Mouse (Mus musculus): ENCODE data around the gene Podxl2. TPM values are rescaled to one million over a fixed set of nuclear protein-coding genes. Genes with fewer than 3 reads are reported as not detected.

Podxl2 gene
- polyA plus RNA-seq, 1 experiment from 2014 or later, result 525 TPM

GRCm38 (mm10) chr6:88836178-88836819 is 38.5 kb downstream of the Podxl2 start:
- Histone ChIP-seq H3K4me1 (replicated peaks; ENCODE audit: control insufficient read depth, insufficient read depth, low read length) (peaks cover 12% of the 10 kb centered on the region), H3K36me3 (replicated peaks; ENCODE audit: control insufficient read depth, insufficient read depth) (peaks cover 44% of the 10 kb centered on the region), H3K9ac (no peak overlapping the region; the same call in 1 of the 2 replicates), H3K27ac (no peak overlapping the region), H3K4me3 (replicated peaks; ENCODE audit: low read length) (no peak overlapping the region), H3K4me2 (replicated peaks) (no peak overlapping the region), H3K27me3 (ENCODE audit: control insufficient read depth, insufficient read depth, low read length) (no peaks in the 10 kb centered on the region), H3K9me3 (ENCODE audit: control insufficient read depth, low read length) (no peaks in the 10 kb centered on the region)
- DNase-seq (ENCODE audit: low spot score) (no peak), ATAC-seq (ENCODE audit: low FRiP score) (no peak)
- 84% methylated on average over 28 of the region's 28 CpGs for WGBS

GRCm38 (mm10) chr6:88835047-88835446 is 39.8 kb downstream of the Podxl2 start:
- ATAC-seq (ENCODE audit: low FRiP score), result no peak
- Histone ChIP-seq H3K27ac (no peak overlapping the region), H3K4me1 (replicated peaks; ENCODE audit: control insufficient read depth, insufficient read depth, low read length) (0 out of 2 replicates have a peak, but pooled peaks cover 4% of the 10 kb centered on the region), H3K9me3 (ENCODE audit: control insufficient read depth, low read length) (no peaks in the 10 kb centered on the region), H3K4me2 (replicated peaks) (no peak overlapping the region), H3K36me3 (replicated peaks; ENCODE audit: control insufficient read depth, insufficient read depth) (peaks cover 44% of the 10 kb centered on the region), H3K27me3 (ENCODE audit: control insufficient read depth, insufficient read depth, low read length) (no peaks in the 10 kb centered on the region), H3K9ac (no peak overlapping the region), H3K4me3 (replicated peaks; ENCODE audit: low read length) (no peak overlapping the region)
- 85% methylated on average over 5 of the region's 5 CpGs for WGBS
- no peak for DNase-seq (ENCODE audit: low spot score)

GRCm38 (mm10) chr6:88833340-88834140 is 41.3 kb downstream of the Podxl2 start:
- Histone ChIP-seq H3K4me3 (replicated peaks; ENCODE audit: low read length) (no peak overlapping the region), H3K36me3 (replicated peaks; ENCODE audit: control insufficient read depth, insufficient read depth) (peaks cover 33% of the 10 kb centered on the region), H3K27ac (no peak overlapping the region), H3K9ac (no peak overlapping the region), H3K4me1 (replicated peaks; ENCODE audit: control insufficient read depth, insufficient read depth, low read length) (0 out of 2 replicates have a peak, but pooled peaks cover 3% of the 10 kb centered on the region), H3K4me2 (replicated peaks) (no peak overlapping the region), H3K9me3 (ENCODE audit: control insufficient read depth, low read length) (no peaks in the 10 kb centered on the region), H3K27me3 (ENCODE audit: control insufficient read depth, insufficient read depth, low read length) (no peaks in the 10 kb centered on the region)
- DNase-seq (ENCODE audit: low spot score) (no peak), ATAC-seq (ENCODE audit: low FRiP score) (no peak)
- 91% methylated on average over 5 of the region's 5 CpGs for WGBS

- DNase-seq (ENCODE audit: low spot score) (no peak), ATAC-seq (ENCODE audit: low FRiP score) (0 out of 2 replicates have a peak, but pooled peaks have one; percentile 36)
- H3K36me3 ChIP-seq (replicated peaks; ENCODE audit: control insufficient read depth, insufficient read depth), result peaks cover 24% of the 10 kb centered on the region
- H3K9me3 ChIP-seq (ENCODE audit: control insufficient read depth, low read length), result no peaks in the 10 kb centered on the region
- WGBS, result 71% methylated on average over 5 of the region's 5 CpGs
- no peak overlapping the region for H3K27ac ChIP-seq
- H3K9ac ChIP-seq, result no peak overlapping the region
- H3K4me1 ChIP-seq (replicated peaks; ENCODE audit: control insufficient read depth, insufficient read depth, low read length), result 0 out of 2 replicates have a peak, but pooled peaks cover 6% of the 10 kb centered on the region
- no peaks in the 10 kb centered on the region for H3K27me3 ChIP-seq (ENCODE audit: control insufficient read depth, insufficient read depth, low read length)
- no peak overlapping the region for H3K4me2 ChIP-seq (replicated peaks)
- no peak overlapping the region for H3K4me3 ChIP-seq (replicated peaks; ENCODE audit: low read length)
These were observed 42.2 kb downstream of the Podxl2 start for GRCm38 (mm10) chr6:88832663-88833062.

- Histone ChIP-seq H3K27me3 (ENCODE audit: control insufficient read depth, insufficient read depth, low read length) (no peaks in the 10 kb centered on the region), H3K9me3 (ENCODE audit: control insufficient read depth, low read length) (no peaks in the 10 kb centered on the region), H3K4me3 (replicated peaks; ENCODE audit: low read length) (no peak overlapping the region), H3K4me2 (replicated peaks) (no peak overlapping the region), H3K9ac (no peak overlapping the region), H3K4me1 (replicated peaks; ENCODE audit: control insufficient read depth, insufficient read depth, low read length) (peaks cover 18% of the 10 kb centered on the region; the same call in 1 of the 2 replicates), H3K36me3 (replicated peaks; ENCODE audit: control insufficient read depth, insufficient read depth) (peaks cover 12% of the 10 kb centered on the region), H3K27ac (no peak overlapping the region)
- WGBS, result 23% methylated on average over 8 of the region's 8 CpGs
- peak; percentile 64 for ATAC-seq (ENCODE audit: low FRiP score)
- DNase-seq (ENCODE audit: low spot score), result peak; percentile 88
These were observed 43.4 kb downstream of the Podxl2 start for GRCm38 (mm10) chr6:88831456-88831855.

- ATAC-seq (ENCODE audit: low FRiP score), result no peak
- Histone ChIP-seq H3K27me3 (ENCODE audit: control insufficient read depth, insufficient read depth, low read length) (no peaks in the 10 kb centered on the region), H3K4me3 (replicated peaks; ENCODE audit: low read length) (no peak overlapping the region), H3K36me3 (replicated peaks; ENCODE audit: control insufficient read depth, insufficient read depth) (0 out of 2 replicates have a peak, but pooled peaks cover 2% of the 10 kb centered on the region), H3K27ac (no peak overlapping the region), H3K9ac (no peak overlapping the region), H3K9me3 (ENCODE audit: control insufficient read depth, low read length) (no peaks in the 10 kb centered on the region), H3K4me1 (replicated peaks; ENCODE audit: control insufficient read depth, insufficient read depth, low read length) (peaks cover 21% of the 10 kb centered on the region; the same call in 1 of the 2 replicates), H3K4me2 (replicated peaks) (no peak overlapping the region)
- WGBS, result 90% methylated on average over 6 of the region's 6 CpGs
- DNase-seq (ENCODE audit: low spot score), result no peak
These were observed 44.6 kb downstream of the Podxl2 start for GRCm38 (mm10) chr6:88830112-88830702.

GRCm38 (mm10) chr6:88829579-88829978 is 45.3 kb downstream of the Podxl2 start:
- 92% methylated on average over 4 of the region's 4 CpGs for WGBS
- no peak for ATAC-seq (ENCODE audit: low FRiP score)

GRCm38 (mm10) chr6:88828206-88829009 is 46.4 kb downstream of the Podxl2 start:
- WGBS, result 71% methylated on average over 15 of the region's 15 CpGs
- no peaks in the 10 kb centered on the region for H3K9me3 ChIP-seq (ENCODE audit: control insufficient read depth, low read length)
- H3K27me3 ChIP-seq (ENCODE audit: control insufficient read depth, insufficient read depth, low read length), result no peaks in the 10 kb centered on the region
- H3K4me2 ChIP-seq (replicated peaks), result no peak overlapping the region
- no peak overlapping the region for H3K4me3 ChIP-seq (replicated peaks; ENCODE audit: low read length)
- DNase-seq (ENCODE audit: low spot score) (no peak), ATAC-seq (ENCODE audit: low FRiP score) (no peak)
- no peak overlapping the region for H3K27ac ChIP-seq
- H3K4me1 ChIP-seq (replicated peaks; ENCODE audit: control insufficient read depth, insufficient read depth, low read length), result peaks cover 21% of the 10 kb centered on the region; the same call in 1 of the 2 replicates
- H3K36me3 ChIP-seq (replicated peaks; ENCODE audit: control insufficient read depth, insufficient read depth), result no peaks in the 10 kb centered on the region
- no peak overlapping the region for H3K9ac ChIP-seq

More at GRCm38 (mm10) chr6:88829579-88829978, 45.3 kb downstream of the Podxl2 start:
- Histone ChIP-seq H3K36me3 (replicated peaks; ENCODE audit: control insufficient read depth, insufficient read depth) (no peaks in the 10 kb centered on the region), H3K4me3 (replicated peaks; ENCODE audit: low read length) (no peak overlapping the region), H3K27me3 (ENCODE audit: control insufficient read depth, insufficient read depth, low read length) (no peaks in the 10 kb centered on the region), H3K9me3 (ENCODE audit: control insufficient read depth, low read length) (no peaks in the 10 kb centered on the region), H3K27ac (no peak overlapping the region), H3K4me2 (replicated peaks) (no peak overlapping the region), H3K9ac (no peak overlapping the region), H3K4me1 (replicated peaks; ENCODE audit: control insufficient read depth, insufficient read depth, low read length) (peaks cover 21% of the 10 kb centered on the region; the same call in 1 of the 2 replicates)
- no peak for DNase-seq (ENCODE audit: low spot score)

Measured in hindbrain, embryonic 14.5 days (tissue).